Mouse (Mus musculus) c-Kit-positive CD71-positive TER-119-negative erythroid progenitor cells, embryonic 14.5 days (primary cell): Measurements from ENCODE around the gene Rps7.

Source experiments
- DNase-seq: peaks from one replicate; pipeline ENCODE4 v3.0.0-alpha.2; 2013; ENCODE audit warnings: low read depth

Gene Rps7

DNA sequence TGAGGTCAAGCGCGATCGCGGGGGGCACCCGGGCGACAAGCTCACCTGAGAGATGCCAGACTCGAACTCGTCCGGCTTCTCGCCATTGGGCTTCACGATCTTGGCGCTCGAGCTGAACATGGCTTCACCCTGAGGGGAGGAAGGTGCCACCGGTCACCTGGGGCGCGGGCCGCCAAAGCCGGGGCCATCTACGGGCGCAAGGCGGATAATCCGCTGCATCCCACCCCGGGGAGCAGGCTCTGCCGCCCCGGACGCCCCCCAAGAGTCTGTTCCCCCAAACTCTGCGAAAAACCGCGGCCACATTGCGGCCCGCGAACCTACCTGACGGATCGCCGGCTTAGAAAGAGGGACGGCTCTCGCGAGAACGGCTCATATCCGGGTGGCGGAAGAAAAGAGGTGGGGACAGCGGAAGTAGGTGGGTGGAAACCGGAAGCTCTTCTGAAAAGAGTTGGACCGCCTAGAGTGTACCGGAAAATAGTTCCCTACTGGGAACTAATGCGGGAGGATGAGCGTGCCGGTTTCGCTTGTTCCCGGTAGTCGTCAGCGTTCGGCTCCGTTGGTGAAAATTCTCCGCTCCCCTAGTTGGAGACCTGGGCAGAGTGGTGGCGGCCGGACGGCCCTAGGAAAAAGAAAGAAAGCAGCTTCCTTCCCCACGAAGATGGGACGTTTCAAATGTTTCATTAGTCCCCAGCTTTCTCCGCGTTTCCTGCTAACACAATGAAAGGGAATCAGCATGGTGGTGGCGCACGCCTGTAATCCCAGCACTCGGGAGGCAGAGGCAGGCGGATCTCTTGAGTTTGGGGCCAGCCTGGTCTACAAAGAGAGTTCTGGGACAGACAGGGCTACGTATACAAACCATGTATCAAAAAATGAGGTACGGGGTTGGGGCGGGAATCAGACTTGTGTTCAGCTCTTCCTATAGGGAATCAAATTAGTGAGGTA is at the start of gene Rps7:
Gene Rps7 (minus strand): TSS at position 419 of the 942 bp plus-strand sequence.
- DNase-seq: peak; percentile 89

DNA sequence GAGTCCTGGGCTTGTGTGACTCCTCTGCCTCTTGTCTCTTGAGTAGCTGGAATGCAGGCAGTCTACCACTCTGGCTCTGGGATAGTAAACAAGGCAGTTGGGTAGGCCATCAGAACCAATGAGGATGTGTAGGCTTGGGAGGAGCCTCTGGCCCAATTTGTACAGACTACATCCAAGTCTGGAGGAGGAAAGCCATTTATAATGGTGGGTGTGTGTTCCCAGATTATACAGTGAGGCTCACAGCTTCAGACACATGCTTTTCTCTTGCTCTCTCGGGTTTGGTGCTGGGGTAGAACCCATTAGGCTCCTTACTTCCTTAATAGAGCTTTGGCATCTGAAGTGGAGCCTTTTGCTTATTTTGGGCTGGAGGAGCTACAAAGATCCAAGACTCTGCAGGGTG is 48.9 kb upstream of the Rps7 start:
- DNase-seq: no peak

- DNase-seq: no peak
Observed at GRCm38 (mm10) chr12:28675925-28676209, 40.1 kb upstream of the Rps7 start.

- peak; percentile 66 for DNase-seq
Observed at GRCm38 (mm10) chr12:28675121-28675924, 39.6 kb upstream of the Rps7 start, which contains the start of gene Adi1. TSS of gene Adi1 (plus strand) at chr12:28675231.

DNA sequence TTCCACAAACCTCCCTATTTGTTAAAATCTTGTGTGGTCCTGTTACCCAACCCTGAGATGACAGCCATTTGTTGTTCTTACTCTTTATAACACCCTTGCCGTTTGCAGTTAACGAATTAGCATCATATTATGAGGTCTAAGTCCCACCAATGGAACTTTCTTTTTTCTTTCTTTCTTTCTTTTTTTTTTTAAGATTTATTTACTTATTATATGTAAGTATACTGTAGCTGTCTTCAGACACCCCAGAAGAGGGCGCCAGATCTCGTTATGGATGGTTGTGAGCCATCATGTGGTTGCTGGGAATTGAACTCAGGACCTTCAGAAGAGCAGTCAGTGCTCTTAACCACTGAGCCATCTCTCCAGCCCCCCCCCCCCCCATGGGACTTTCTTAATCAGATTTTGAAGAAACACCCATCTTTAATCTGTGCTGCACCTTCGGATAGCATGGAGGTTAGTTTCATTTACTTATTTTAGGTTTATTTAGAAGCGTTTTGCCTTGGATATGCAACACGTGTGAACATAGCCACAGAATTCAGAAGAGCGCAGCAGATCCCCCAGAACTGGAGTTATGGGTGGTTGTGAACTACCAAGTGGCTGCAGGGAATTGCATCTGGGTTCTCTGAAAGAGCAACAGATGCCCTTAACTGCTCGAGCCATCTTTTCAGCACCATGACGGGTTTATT is 38.4 kb upstream of the Rps7 start:
- DNase-seq: peak; percentile 16

DNA sequence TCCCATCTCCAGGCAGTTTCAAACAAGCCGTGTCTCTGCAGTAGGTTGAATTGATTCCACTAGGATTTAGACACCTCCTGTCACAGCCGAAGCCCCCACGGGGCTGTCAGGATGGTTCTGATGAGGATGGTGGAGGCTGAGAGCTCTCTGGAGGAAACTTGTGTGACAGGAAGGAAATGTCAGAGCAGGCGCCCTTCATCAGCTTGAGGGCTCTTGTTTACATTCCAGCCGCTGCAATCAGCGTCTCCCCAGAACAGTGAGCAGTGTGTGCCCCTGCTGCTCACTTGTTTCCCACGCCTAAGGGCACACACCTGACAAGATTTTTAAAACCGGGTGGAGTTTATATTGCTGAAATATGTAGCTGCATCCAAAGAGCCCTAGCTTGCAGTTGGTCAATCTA is 31.5 kb upstream of the Rps7 start:
- DNase-seq: no peak

DNA sequence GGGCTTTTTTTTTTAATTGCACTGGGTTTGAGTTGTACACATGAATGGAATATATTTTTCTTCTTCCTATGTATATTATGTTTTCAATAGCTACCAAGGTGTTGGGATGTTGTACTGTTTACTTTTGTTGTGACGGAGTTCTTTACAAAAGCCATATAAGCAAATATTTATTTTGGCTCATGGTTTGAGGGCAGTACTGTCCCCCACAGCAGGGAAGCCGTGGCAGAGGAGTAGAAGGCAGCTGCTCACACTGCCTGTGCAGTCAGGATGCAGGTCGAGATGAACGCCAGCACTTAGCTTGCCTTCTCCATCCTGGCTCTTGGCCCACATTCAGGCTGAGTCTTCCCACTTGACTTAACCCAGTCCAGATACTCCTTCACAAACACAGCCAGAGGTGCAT is 31.0 kb upstream of the Rps7 start:
- DNase-seq: no peak

DNA sequence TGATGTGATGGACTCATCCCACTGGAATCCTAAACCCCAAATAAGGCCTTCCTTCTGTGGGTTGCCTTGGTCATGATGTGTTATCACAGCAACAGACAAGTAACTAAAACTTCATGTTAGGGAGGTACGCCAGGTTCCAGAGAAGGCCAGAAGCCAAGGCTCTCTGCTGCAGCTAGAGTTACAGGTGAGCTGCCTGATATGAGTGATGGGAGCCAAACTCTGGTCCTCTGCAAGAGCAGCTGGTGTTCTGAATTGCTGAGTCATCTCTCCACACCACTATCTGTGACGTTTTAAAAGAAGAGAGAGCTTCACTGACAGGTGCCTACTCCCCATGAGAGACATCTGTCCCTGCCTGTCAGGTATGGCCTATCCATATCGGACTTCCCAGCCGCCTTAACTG is 26.9 kb upstream of the Rps7 start:
- no peak for DNase-seq

DNA sequence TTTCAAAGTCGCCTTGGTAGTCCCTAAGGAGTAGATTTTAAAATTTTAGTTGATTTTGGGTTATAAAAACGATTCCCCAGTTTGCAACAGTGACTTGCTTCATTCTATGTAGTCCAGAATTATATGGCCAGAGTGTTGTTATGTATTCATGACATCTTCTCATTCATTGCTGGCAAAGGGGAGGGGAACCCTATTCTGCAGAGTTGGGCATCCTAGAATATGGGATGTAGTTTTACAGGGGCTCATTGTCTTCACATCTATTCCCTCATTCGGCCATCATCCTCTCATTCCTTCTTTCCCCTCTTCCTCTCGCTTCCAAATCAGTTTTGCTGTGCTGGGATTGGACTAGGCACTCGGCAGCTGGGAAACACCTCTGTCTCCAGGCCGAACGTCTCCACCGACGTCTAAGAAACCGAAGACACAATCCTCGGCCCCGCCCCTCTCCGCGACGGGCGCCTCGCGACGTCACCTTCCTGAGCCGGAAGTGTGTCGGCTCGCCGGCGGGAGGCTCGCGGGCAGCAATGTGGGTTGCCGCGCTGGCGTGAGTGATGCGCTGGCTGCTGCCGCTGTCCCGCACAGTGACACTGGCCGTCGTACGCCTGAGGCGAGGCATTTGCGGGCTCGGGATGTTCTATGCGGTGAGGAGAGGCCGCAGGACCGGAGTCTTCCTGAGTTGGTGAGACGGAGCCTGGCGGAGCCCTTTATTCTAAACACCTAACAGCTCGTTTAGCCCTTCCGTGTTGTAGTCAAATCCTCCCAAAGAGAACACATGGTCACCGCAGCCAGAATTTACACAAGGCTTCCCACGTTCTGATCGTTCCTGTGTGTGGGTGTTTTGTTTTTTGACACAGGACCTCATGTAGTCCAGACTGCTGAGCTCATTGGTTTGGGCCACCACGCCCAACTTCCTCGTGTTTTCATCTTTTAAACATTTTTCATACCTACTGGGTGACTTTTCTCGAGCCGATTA is 13.7 kb upstream of the Rps7 start, which contains the start of gene Rnaseh1:
Gene Rnaseh1 (plus strand): TSS at position 462 of the 970 bp plus-strand sequence.
- peak; percentile 80 for DNase-seq

- DNase-seq: no peak
Observed at GRCm38 (mm10) chr12:28638778-28639177, 3.0 kb upstream of the Rps7 start.

DNA sequence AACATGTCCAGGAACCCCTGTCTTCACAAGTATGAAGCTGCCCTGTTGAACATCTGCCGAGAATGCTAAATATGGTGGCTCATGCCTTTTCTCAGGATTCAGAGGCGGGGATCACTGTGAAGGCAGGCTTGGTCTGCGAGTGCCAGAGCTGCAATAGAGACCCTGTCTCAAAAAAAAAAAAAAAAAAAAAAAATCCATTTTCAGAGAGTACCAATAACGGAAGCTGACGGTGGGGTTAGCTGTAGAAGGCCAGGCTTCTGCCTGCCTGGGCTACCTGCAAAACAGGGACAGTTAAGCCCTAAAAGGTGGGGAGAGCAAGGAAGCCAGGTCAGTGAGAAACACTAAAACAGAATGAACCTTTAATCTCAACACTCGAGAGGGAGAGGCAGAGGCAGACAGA is 790 bp upstream of the Rps7 start:
- DNase-seq: no peak

- DNase-seq: no peak
Observed at GRCm38 (mm10) chr12:28635058-28635534, 657 bp downstream of the Rps7 start.

DNA sequence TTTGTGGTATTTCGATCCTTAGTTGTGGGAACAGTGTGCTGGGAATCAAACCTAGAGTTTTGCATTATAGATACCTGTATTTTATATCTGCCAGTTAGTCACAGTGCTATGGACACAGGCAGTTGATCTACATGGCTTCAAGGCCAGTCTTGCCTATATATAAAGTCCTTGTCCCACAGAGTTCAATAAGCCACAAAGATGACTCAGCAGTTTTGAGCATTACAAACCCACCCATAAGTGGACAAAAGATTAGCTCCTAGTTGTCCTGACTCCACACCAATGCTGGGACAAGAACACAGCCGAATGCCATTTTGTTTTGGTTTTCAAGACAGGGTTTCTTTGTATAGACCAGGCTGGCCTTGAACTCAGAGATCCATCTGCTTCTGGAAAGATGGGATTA is 7.3 kb downstream of the Rps7 start:
- no peak for DNase-seq

GRCm38 (mm10) chr12:28627092-28627491 is 8.7 kb downstream of the Rps7 start:
- DNase-seq: no peak

DNA sequence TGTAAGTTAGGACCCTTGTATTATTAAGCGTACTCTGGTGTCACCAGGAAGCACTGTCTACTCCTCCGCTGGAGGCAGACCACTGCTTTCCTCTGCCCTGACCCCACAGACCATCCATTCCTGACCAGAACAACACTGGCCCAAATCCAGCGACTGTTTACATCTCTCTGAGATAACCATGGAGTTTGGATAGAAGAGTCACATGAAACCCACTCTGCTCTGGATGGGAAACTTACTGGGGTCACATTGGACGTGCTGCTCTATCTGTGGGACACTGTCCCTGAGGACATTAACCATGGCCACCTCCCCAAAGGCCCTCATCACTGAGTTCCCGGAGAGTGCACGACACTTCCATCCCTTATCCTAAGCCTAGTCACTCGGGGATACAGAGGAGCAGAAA is 10.3 kb downstream of the Rps7 start:
- no peak for DNase-seq

DNA sequence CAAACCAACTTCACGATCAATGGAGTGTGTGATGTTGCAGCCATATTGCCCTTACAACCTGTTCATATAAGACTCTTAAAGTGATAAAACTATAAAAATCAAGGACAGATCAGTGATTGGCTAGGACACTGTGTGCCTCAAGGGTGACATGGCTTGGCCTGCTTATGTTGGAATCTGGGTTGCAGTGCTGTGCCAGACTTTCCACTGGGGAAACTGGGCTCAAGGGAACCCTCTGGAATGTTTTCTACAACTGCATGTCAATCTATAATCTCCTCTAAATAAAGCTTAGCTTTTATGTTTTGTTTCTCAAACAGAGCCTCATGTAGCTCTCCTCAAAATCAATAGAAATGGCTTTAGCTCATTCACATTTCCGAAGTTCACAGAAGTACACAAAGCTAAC is 11.5 kb downstream of the Rps7 start:
- no peak for DNase-seq

GRCm38 (mm10) chr12:28623195-28623594 is 12.6 kb downstream of the Rps7 start, which contains the start of gene Colec11:
TSS of gene Colec11 (minus strand) at chr12:28623377.
- DNase-seq: no peak

DNA sequence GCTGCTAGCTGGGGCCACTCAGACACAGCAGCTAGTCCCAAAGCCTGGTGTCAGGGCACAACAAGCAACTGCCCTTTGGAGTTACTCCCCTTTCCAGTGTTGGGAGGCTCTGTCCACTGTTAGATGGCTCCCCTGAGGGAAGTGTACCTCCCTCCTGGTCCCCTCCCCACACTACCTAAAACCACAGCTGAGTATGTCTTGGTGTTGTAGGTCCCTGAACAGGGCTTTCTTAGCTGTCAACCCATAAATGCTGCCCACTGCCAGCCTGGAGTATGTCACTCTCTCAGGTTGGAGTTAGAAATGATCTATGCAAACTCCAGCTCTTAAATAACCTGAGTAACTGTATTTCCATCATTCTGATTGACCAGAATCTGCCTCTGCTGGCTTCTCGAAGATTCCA is 13.1 kb downstream of the Rps7 start:
- DNase-seq: no peak

DNA sequence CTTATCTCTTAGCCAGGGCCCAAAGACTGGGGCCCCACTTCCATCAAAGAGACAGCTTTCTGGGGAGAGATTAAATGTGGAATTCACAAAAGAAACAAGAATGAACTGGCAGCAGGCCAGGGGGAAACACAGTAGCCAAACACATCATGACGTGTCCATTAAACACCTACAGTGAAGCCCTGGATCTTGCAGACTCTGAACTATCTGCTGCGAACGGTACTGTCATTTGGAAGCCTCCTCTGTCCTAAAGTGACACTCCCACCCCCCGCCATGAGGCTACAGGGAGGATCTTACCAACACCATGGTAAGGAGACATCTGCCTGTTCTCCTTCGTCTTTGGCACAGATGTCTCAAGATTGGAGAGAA is 13.6 kb downstream of the Rps7 start:
- DNase-seq: no peak

DNA sequence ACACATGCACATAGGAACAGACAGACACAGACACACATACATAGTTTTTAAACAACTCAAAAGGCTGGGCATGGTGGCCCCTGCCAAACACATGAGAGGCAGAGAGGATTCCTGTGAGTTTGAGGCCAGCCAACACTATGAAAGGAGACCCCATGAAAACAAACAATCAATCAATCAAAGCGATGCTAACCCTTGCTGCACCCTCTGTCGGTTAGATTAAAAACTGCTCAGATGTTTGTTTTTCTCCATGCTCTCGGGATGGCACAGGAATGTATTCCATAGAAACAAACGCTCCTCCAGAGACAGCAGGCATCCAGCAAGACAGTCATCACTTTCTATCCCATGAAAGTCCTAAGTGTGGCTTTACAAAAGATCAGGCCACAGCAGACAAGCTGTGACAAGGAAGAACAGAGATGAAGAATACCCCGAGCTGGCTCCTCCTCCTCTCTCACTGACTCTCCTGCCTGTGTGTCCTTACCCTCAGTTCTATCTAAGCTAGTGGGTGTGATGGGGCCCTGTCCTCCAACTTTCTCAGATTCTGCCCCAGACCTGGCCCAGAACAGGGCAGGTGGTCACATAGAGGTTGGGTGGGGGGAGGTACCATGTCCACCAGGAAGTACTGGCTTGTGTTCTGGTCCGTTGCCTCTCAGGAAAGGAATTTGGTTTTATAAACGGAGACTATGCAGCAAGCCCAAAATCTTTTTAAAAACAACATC is 14.1 kb downstream of the Rps7 start:
- DNase-seq: no peak

GRCm38 (mm10) chr12:28617297-28617696 is 18.5 kb downstream of the Rps7 start:
- no peak for DNase-seq
